Mouse (Mus musculus): ENCODE results near the gene Sod2.
"Not testable (repeated sequence)": the region's sequence is repeated elsewhere in the genome, so short reads cannot be mapped to it uniquely, and the experiment has no call there.

Gene Sod2

DNA sequence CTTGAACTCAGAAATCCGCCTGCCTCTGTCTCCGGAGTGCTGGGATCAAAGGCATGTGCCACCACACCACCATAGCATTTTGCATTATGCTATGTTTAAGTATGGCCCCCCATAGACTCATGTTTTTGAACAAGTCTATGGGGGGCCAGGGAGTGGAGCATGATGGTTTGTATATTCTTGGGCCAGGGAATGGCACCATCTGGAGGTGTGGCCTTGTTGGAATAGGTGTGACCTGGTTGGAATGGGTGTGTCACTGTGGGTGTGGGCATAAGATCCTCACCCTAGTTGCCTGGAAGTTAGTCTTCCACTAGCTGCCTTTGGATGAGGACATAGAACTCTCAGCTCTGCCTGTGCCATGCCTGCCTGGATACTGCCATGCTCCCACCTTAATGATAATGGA lies at the start of gene Sod2:
Gene Sod2, plus strand, starts transcription at position 301 of the 400 bp plus-strand sequence.
- DNase-seq = not testable (repeated sequence)

GRCm38 (mm10) chr17:12959377-12959776 lies 47.3 kb upstream of the Sod2 start:
- not testable (repeated sequence) for DNase-seq

DNA sequence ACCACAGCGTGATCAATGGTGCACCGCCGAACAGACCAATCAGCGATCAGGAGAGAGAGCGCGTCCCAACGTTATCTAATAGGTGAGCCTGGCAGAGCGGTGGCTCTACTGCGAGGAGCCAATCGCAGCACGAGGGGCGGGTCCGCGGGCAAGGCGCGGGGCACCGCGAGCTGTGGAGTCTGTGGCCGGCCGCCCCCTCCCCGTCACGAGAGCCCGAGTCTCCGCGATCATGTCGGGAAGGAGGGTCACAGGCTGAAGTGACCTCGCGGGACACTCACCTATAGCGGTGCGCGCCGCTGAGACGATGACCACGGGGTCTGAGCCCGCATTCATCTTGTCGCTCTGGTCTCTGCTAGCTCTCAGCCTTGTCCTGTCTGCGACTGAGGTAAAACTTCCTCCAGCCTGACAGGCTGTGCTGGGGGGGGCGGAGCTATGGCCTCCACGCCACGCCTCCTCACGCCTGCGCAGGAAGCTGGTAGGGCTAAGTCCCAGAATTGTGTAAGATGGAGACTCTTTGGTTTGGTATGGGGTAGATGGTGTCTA lies 46.2 kb upstream of the Sod2 start, which contains the start of gene Acat2:
Gene Acat2, minus strand, starts transcription at position 417 of the 543 bp plus-strand sequence.
- DNase-seq = peak; percentile 97

DNA sequence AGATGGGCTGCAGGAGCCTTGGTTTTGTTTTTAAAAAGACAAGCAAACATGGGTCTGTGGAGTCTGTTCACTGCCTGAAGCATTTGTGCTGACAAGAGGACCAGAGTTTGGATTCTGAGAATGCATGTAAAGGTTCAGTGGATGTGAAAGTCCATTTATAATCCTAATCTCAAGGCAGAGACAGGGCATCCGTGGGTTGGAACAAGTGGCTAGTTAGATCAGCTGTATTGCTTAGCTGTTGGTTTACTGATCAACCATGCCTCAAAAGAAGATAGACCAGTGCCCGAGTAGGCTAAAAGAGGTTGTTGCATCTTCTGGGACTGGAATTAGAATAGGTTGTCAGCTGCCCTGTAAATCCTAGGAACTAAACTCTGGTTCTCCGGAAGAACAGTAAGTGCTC lies 43.2 kb upstream of the Sod2 start:
- DNase-seq = no peak

DNA sequence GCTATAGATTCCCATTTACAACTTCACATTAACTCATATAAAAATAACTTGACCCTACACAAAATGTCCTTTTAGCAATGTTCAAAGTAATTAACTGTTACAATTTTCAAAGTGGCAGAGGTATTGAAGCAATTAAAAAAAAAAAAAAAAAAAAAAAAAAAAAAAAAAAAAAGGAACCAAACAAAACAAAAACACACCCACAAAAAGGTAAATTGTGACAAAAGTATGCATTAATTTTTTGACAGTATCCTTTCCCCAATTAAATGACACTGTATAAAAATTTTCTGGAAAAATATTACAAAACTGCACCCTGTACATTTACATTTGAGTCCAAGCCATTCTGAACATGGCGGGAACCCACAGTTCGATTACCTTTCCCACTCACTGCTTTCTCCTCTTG lies 39.5 kb upstream of the Sod2 start:
- DNase-seq = no peak

DNA sequence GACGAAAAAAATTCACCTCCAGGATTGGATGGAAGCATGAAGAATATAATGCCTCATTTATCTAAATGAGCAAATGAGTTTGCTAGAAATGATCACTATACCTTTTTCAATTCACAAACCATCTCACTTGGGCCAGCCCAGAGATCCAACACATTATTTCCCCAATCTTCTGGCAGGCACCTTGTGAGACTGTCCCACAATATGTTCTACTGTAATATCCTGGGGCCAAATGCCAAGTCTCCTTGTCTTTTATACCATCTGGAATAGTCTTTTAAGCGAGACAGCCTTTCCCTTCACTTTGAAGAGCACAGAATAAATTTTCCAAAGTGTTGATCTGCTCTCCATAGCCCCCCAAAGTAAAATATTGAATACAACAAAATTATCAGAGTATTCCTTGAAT lies 32.8 kb upstream of the Sod2 start:
- no peak for DNase-seq

DNA sequence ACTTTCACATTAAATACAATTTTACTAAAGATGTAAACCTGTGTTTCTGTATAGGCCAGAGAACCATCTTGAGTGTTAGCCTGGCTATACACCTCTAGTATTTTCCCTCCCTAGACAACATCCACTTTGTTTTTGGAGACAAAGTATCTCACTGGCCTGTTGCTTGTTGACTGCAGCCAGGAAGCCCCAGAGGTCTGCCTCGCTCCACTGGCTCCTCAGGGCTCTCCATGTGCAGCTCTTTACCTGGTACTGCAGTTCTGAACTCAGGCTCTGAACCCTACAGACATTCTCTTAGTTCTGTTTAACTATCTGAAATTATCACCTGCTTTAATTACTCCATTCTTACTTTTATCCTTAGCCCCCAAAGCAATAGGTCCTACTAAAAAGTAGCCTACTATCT lies 28.1 kb upstream of the Sod2 start:
- DNase-seq = no peak

GRCm38 (mm10) chr17:12983988-12984387 lies 22.7 kb upstream of the Sod2 start:
- no peak for DNase-seq

DNA sequence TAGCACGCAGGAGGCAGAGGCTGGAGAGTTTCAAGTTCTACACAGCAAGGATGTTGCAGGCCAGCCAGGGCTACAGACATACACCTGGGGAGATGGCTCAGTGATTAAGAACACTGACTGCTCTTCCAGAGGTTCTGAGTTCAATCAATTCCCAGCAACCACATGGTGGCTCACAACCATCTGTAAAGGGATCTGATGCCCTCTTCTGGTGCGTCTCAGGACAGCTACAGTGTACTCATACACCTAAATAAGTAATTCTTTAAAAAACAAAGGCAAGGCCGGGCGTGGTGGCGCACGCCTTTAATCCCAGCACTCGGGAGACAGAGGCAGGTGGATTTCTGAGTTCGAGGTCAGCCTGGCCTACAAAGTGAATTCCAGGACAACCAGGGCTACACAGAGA lies 18.6 kb upstream of the Sod2 start:
- DNase-seq = peak; percentile 42

- DNase-seq = no peak
Observed at GRCm38 (mm10) chr17:12990567-12991145, 16.0 kb upstream of the Sod2 start.

DNA sequence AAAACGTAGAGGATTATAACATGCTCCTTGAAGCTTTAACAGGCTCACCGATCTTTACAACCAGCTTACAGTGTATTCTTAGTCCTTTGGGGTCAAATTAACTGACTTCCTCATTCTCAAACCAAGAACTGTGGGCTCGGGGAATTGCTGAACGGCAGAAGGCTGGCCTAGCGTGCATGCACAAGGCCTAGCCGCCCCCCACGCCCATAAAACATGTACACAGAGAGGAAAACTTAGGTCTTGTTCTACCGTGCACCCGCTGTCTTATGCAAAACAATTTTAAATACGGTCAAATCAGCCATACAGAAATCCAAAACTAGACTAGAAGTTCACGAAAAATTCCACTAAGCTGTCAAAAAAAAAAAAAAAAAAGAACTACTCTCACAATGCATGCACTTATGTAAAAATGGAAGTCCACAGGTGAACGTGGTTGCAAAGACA lies 15.4 kb upstream of the Sod2 start:
- peak; percentile 60 for DNase-seq

DNA sequence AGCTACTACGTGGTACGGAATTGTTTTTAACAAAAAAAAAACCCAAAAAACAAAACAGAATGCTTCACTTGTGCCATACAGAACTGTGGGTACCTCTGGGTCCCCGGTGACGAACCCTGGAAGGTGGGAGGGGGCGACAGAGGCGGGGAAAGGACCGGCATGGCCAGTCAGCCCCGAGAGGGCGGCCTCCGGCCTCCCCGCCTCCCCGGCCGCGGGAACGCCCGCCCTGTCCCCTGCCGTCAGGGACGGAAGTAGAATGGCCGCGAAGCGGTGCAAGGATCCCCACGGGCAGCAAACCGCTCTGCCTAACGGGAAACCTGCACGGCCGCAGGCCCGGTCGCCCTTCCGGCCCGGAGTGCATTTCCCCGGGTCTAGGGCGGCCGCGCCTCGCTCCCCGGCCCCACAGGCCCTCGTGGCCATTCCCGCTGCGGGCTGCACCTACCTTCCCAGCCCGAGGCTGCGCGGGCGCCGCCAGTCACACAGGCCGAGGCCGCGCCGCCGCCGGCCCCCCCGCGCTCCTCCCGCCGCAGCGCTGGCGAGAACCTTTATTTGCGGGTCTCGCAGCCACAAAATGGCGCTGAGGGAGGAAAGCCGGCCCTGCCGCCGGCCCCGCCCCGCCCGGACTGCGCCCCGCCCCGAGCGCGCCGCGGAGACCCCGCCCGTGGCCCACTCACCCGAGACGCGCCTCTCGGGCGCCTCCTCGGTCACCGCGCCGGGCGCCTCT lies 14.8 kb upstream of the Sod2 start:
- DNase-seq = peak; percentile 92

- peak; percentile 93 for DNase-seq
Observed at GRCm38 (mm10) chr17:12992470-12992991, 14.1 kb upstream of the Sod2 start.

GRCm38 (mm10) chr17:12994069-12994468 lies 12.6 kb upstream of the Sod2 start, which contains the start of gene Wtap:
TSS of gene Wtap (minus strand) at chr17:12994169.
- no peak for DNase-seq

DNA sequence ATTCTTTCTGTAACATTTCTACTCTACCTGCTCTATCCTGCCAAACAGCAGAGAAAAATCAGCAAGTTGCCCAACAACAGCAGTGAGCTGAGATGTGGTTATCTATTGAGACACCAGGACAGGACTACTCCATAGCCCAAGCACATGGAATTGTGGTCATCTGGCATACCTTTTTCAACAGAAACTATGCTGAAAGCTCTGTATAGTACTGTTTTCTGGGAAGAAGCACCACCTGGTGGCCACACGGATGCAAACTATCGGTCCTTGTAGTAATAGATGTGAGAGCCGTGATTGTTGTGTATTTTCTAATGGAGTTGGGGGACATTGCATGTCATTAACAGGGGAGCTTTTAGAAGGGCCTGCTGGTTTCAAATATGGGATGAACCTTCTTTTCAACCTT lies 10.3 kb upstream of the Sod2 start:
- peak; percentile 68 for DNase-seq

- no peak for DNase-seq
Observed at GRCm38 (mm10) chr17:12997890-12998289, 8.8 kb upstream of the Sod2 start.

DNA sequence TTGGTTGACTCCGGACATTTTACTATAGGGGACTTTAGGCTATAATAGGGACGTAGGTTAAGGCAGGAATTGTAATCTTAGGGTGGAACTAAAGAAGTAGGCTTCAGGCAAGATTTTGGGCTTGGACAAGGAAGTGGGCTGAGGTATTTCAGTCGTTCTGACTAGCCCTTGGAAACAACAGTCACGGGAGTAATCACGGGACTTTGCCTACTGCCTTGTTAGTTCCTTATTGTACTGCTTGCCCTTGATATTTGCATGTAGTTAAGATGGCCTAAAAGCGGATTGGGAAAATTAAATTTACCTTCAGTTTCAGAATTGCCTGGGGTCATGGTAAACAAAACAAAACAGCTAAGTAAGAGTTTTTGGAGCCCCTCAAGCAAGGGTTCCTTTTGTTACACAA lies 7.6 kb upstream of the Sod2 start:
- no peak for DNase-seq

- not testable (repeated sequence) for DNase-seq
Observed at GRCm38 (mm10) chr17:13002243-13002642, 4.4 kb upstream of the Sod2 start.

- not testable (repeated sequence) for DNase-seq
Observed at GRCm38 (mm10) chr17:13004436-13004835, 2.2 kb upstream of the Sod2 start.

- DNase-seq = no peak
Observed at GRCm38 (mm10) chr17:13006984-13007383, 338 bp downstream of the Sod2 start.

GRCm38 (mm10) chr17:13007730-13008425 lies 1.2 kb downstream of the Sod2 start:
- peak; percentile 98 for DNase-seq

- no peak for DNase-seq
Observed at GRCm38 (mm10) chr17:13008528-13008927, 1.9 kb downstream of the Sod2 start.

- DNase-seq = peak; percentile 39
Observed at GRCm38 (mm10) chr17:13009887-13010286, 3.2 kb downstream of the Sod2 start.
